Mouse (Mus musculus) NIH3T3 (cell line): ENCODE results near the gene Aatk.
A peak's percentile ranks its signal among the peaks of the same experiment; 100 is the strongest.

ENCODE experiments used
- DNase-seq: peaks from one replicate; pipeline ENCODE4 v3.0.0-alpha.2; 2012; ENCODE audit warnings: low read depth

The Aatk gene

GRCm38 (mm10) chr11:120052274-120052673, 5.3 kb upstream of the Aatk start:
- no peak for DNase-seq

- no peak for DNase-seq
Measured at GRCm38 (mm10) chr11:120051124-120051811, 4.3 kb upstream of the Aatk start.

- DNase-seq: no peak
Measured at GRCm38 (mm10) chr11:120049067-120049466, 2.1 kb upstream of the Aatk start.

- DNase-seq: no peak
Measured at GRCm38 (mm10) chr11:120048252-120048556, 1.2 kb upstream of the Aatk start.

- no peak for DNase-seq
Measured at GRCm38 (mm10) chr11:120047531-120048251, 724 bp upstream of the Aatk start.

- peak; percentile 66 for DNase-seq
Measured at GRCm38 (mm10) chr11:120045839-120046552, 971 bp downstream of the Aatk start.

GRCm38 (mm10) chr11:120045341-120045740, 1.6 kb downstream of the Aatk start:
- no peak for DNase-seq

- no peak for DNase-seq
Measured at GRCm38 (mm10) chr11:120042141-120042838, 4.7 kb downstream of the Aatk start.

- DNase-seq: no peak
Measured at GRCm38 (mm10) chr11:120041191-120042123, 5.5 kb downstream of the Aatk start.

- DNase-seq: no peak
Measured at GRCm38 (mm10) chr11:120040440-120040839, 6.5 kb downstream of the Aatk start.

- no peak for DNase-seq
Measured at GRCm38 (mm10) chr11:120039581-120039980, 7.4 kb downstream of the Aatk start.

- no peak for DNase-seq
Measured at GRCm38 (mm10) chr11:120034762-120035161, 12.2 kb downstream of the Aatk start.

GRCm38 (mm10) chr11:120034306-120034705, 12.7 kb downstream of the Aatk start:
- no peak for DNase-seq

- no peak for DNase-seq
Measured at GRCm38 (mm10) chr11:120033473-120033872, 13.5 kb downstream of the Aatk start.

GRCm38 (mm10) chr11:120032052-120032451, 14.9 kb downstream of the Aatk start:
- DNase-seq: no peak

- peak; percentile 64 for DNase-seq
Measured at GRCm38 (mm10) chr11:120030145-120030901, 16.6 kb downstream of the Aatk start.

GRCm38 (mm10) chr11:120029431-120030144, 17.4 kb downstream of the Aatk start:
- peak; percentile 48 for DNase-seq

GRCm38 (mm10) chr11:120028319-120029092, 18.5 kb downstream of the Aatk start:
- peak; percentile 22 for DNase-seq

GRCm38 (mm10) chr11:120026941-120027340, 20.0 kb downstream of the Aatk start:
- no peak for DNase-seq
